Mouse (Mus musculus): ENCODE measurements around the gene Pax6.

Pax6 gene

DNA sequence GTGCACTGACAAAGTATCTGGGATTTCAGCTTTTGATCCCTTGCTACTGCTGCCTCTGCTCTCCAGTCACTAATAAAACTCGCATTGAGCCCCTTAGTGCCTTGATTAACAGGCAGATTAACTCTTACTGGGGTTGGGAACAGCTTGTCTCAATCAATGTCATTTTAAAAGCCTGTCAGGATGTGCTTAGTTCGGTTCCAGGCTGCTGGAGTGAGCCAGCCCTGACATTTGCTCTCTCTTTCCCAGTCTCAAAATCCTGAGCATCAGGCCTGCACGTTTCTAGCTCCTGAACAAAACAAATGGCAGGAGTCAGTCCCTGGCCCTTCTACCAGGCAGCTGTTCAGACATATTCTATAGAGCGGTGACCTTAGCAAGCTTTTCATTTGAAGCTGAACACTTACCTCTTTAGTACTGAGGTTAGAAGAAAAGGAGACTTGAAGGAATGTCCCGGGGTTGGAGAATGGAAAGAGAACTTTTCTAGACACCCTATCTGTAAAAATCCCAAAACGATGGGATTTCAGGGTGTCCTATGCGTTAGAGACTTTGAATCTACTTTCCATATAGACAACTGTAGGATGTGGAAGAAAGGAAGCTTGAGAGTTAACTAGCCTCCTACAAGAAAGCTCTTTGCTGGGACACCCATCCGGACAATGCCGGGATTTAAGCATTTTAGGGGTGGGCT lies 2.6 kb downstream of the Pax6 start:
- no peak for DNase-seq (ENCODE audit: low read depth, low spot score)

DNA sequence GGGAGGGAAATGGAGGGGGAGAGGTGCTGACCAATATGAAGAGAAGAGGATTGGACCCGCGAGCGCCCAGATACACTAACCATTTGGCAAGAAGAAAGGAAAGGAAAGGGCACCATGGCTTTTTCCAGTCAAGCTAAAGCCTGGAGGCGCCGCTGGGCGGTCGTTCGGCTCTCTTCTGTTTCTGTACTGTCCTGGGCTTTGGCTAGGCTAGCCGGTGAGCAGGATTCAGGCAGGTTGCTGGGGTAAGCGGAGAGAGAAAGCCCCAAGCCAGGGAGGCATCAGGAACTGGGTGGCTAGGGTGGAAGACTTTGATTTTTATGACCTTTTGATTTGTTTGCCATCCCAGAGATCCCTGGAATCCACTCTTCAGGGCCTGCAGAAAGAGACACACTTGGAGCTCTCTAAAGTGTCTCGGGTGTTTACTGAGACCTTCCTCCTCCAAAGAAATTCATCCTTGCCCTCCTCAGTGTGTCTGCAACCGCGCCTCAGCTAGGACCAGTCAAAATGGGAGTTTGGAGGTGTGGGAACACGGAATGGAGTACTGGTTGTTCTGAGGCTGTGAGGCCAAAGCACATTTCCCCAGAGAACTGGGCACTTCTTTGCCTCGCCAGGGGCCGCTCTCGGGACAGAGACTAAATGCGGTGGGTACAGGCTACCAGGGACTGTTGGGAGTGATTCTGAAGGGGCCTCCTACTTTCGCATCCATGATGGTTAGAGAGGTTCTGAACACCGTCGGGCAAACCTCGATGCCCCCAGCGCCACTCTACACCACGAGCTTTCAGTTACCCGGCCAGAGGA lies 3.3 kb downstream of the Pax6 start:
- no peak for DNase-seq (ENCODE audit: low read depth, low spot score)

DNA sequence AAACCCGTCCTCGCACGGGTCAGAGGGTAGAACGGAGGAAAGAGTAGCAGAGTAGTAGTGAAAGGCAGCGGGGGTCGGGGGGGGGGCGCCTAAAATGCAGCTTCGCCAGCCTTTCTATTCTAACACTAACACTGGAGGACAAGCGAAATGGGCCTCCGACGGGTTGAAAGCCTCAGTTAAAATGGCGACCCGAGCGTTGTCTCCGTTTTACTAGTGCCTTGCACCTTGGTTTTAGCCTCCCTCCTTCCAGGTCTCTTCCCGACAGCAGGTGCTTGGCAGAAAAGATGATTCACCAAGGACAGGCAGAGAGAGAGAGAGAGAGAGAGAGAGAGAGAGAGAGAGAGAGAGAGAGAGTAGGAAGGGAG lies 3.9 kb downstream of the Pax6 start:
- DNase-seq (ENCODE audit: low read depth, low spot score) = no peak

DNA sequence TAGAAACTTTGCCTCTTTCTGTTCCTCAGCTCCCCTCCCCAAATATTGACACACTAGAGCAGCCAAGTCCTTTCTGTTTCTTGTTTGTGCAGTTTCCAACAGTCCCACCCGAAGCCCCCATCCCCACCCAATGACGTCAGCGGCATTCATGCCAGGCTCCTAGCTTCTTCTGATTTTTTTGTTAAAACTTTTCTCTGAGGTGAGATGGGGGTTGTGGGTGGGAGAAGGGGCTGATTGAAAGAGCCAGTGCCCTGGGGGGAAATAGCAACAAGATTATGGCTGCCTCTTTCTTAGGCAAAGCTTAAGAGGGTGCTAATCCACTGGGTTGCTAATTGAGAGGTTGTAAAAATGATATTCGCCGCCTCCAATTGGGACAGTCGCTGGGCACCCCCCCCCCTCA lies 4.4 kb downstream of the Pax6 start:
- no peak for DNase-seq (ENCODE audit: low read depth, low spot score)

DNA sequence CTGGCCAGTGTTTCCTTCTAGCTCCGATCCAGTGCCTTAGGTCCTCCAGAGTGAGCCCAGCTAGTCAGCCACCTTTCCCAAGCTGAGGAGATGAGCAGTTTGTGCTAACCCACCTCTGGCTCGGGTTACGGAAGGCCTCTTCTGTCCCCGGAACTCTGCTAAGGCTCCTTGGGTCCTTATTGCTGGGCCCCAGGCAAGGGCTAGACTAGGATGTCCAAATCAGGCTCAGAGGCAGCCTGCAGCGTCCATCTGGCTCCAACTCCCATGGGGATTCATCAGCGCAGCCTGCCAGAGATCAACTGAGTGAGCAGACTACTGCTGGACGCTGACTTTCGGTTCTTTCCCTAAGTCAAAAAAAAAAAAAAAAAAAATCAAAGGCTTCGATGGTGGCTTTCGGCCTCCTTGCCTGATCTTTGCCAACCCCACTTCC lies 4.9 kb downstream of the Pax6 start:
- no peak for DNase-seq (ENCODE audit: low read depth, low spot score)

DNA sequence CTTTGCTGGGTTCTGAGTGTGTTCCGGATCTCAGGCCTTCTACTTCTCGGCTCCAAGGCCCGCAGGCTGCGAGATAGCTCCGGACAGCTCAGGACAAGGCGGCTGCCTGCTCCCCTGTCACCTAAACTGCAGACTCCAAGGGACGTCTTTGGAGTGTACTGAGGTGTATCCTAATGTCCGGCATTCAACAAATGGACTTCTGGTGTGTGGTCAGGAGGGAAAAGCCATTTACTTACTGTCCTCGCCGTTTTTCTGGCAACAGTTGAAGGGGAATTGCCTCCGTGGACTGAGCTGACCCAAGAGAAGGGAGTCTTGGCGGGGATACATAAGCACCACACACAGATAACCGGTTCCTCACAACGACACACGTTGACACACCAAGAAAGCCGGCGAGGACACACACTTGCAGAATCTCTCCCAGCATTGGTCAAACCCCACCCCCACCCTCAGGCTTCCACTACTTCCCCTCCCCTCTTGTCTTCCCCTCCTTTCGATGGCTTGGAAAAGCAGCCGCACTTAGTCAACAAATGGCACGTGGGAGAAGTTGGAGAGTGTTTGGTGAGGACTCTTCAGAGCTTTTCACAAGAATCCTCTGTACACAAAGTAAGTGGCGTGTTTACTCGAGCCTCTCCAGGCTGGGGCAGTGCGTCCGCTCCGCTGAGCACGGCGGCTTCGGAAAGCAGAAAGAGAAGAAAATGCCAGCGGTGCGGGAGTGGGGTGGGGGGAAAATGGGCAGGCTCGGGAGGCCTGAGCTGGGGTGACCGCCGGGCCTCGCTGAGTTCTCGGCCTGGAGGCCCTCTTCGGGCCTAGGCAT lies 5.6 kb downstream of the Pax6 start:
- DNase-seq (ENCODE audit: low read depth, low spot score) = no peak

DNA sequence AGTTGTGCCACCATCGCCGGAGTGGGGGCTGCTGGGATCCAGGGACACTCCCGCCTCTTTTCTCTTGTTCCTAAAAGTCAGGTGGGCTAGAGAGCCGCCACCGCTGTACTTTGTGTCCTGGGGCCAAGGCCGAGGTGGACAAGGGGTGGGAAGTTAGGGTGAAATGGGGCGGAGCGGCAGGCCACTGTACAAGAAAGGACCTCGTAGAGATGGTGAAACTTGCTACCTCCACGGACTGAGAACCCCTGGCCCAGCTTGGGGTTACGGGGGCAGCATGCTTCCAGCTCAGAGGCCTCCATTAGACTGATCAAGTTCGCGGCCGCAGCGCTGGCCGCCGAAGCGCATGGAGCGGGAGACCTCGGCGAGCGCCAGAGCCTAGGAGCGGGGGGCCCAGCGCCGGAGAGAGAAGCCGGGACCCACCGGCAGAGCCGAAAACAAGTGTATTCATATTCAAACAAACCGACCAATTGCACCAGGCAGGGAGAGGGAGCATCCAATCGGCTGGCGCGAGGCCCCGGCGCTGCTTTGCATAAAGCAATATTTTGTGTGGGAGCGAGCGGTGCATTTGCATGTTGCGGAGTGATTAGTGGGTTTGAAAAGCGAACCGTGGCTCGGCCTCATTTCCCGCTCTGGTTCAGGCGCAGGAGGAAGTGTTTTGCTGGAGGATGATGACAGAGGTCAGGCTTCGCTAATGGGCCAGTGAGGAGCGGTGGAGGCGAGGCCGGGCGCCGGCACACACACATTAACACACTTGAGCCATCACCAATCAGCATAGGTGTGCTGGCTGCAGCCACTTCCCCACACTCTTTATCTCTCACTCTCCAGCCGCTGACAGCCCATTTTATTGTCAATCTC lies 6.4 kb downstream of the Pax6 start:
- peak; percentile 90 for DNase-seq (ENCODE audit: low read depth, low spot score)

DNA sequence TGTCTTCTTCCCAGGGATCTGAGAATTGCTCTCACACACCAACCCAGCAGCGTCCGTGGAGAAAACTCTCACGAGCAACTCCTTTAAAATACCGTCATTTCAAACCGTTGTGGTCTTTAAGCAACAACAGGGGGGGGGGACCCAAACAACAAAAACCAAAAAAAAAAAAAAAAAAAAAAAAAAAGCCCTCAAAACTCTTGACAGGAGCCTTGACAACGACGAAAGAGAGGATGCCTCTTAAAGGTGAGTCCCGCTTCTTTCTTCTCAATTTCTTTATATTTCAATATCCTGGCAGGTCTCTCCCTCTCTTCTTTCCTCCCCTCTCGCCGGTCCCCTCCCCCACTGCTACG lies 7.0 kb downstream of the Pax6 start:
- no peak for DNase-seq (ENCODE audit: low read depth, low spot score)

DNA sequence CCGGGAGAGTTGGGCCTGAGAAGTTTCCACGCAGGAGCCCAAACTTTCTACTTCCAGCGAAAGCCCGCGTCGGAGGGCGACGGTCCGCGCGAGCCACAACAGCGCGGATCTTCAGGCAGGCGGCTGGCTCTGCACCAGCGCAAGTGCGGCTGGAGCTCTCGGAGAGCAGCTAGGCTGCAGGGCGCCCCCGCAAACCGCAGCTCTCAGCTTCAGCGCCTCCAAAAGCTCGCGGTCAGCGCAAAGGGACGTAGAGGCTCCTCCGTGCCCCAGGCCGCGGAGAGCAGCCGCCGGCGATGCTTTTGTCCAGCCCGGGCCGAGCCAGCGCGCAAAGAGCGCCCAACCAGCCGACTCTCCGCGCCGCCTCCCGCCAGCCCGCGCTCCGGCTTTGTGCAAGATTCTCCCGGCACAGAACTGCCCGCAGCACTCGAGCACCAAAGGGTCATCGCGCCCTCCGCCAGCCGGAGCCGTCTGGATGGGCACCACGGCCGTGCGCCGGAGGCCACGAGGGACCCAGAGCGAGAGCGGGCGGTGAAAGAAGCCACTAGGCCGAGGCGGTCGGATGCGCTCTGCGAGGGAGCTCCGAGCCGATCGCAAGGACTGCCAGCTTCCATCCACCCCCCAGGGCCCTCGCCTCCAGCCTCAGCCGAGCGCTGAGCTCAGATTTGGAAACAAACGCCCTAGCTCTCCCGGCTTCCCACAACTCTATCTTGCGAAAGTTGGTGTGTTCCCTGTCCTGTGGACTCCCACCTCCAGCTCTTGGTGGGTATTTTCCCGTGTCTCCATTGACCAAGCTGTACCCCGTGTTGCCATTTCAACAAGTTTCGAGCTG lies 7.6 kb downstream of the Pax6 start:
- DNase-seq (ENCODE audit: low read depth, low spot score) = no peak

DNA sequence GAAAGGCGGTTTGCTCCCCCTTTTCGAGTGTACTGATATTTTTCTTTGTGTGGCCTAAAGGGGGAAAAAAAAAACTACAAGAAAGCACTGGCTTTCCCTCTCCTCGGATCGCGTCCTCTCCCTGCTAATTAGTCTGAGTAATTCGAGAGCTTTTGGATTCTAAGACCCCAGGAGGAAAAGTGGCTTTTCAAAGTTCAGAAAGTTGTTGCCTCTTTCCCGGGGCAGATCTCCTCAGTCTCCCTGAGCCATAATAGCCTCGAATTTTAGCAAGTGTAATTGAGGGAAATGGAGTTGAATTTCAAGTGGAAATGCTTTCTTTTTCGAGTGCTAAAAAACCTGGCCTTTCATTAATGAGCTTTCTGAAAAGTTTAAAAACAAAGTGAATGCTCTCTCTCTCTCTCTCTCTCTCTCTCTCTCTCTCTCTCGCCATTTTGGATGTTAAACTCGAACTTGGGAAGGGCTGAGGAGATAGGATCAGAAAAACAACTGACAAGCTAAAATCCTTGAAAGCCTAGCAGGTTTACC lies 8.3 kb downstream of the Pax6 start:
- no peak for DNase-seq (ENCODE audit: low read depth, low spot score)

DNA sequence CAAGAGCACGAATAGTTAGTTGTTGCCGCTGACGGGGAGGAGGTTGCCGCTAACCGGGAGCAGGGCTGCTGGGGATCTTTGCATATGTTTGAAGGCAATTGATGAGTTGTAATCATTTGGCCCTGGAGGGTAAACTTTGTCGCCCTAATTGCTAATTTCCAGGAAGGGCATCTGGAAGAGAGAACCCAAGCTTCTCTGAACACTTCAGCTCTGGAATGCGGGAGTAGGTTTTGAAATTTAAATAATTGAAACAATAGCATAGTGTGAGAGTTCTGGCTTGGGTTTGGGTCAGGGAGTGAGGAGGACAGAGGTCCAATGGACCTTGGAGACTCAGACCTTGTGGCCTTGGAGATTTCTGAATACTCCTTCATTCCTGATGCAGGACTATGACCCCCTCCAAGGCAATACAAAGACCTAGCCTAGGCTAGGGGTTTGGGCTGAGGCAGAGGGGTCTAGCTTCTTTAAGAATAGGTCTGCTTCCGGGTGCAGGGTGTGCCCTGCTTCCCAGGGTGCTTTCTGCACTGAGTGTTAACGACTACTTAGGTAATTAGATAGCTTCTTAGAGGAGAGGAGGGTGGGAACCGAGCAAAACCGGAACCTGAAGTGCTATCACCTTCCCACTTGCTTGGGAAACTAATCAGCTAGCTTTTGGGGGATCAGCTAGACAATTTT lies 8.9 kb downstream of the Pax6 start:
- DNase-seq (ENCODE audit: low read depth, low spot score) = no peak

DNA sequence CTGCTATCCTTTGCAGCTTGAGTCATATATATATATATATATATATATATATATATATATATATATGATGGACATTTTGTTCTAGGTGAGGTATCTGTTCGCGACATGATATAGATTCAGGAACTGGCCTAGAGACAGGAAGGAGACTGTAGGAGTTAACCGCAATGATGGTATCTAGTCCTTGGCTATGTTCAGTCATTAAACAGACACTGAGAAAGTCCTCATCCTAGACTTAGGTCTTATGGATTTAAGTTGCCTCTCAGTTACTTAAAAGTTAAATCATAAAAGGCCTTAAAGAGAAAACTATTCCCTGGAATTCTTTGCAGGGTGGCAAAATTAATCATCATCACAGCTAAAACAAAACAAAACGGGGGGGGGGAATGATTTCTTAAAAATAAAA lies 9.6 kb downstream of the Pax6 start:
- DNase-seq (ENCODE audit: low read depth, low spot score) = no peak

DNA sequence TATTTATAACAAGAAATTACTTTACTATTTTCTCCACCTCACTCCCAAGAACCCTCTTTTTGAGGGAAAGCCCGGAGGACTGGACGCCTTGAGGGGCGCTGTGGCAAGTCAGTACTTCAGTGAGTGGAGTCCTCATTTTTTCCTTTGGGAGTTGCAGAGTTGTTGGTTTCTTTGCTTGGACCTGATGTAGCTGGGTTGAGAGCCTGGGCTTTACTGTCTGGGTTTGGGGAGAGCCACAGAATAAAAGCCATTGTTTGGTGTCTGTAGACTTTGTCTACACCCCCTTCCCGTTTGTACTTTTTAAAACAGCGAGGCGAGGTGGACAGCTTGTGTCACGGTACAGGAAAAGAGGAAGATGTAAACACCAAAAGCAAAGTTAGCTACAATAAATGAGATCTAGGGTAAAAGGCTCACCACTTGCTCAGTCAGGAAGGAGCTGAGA lies 10.2 kb downstream of the Pax6 start:
- no peak for DNase-seq (ENCODE audit: low read depth, low spot score)

DNA sequence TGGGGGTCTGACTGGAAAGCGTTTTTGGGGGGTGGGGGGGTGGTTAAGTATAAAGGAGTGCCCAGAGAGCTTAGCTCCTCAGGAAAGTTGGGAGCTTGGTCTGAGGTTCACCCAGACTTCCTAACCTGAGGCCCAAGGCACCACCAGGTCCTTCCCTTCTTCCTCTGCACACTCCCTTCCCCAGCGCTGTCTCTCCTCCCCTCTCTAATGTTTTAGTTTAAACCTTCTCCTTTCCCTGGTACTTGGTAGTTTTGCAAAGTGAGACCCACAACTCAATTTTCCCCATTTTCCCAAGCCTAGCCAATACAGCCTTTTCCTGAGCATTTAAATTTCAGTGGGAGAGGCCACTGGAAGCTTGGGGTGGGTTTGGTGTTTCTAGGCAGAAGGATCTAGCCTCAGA lies 10.6 kb downstream of the Pax6 start:
- DNase-seq (ENCODE audit: low read depth, low spot score) = no peak

DNA sequence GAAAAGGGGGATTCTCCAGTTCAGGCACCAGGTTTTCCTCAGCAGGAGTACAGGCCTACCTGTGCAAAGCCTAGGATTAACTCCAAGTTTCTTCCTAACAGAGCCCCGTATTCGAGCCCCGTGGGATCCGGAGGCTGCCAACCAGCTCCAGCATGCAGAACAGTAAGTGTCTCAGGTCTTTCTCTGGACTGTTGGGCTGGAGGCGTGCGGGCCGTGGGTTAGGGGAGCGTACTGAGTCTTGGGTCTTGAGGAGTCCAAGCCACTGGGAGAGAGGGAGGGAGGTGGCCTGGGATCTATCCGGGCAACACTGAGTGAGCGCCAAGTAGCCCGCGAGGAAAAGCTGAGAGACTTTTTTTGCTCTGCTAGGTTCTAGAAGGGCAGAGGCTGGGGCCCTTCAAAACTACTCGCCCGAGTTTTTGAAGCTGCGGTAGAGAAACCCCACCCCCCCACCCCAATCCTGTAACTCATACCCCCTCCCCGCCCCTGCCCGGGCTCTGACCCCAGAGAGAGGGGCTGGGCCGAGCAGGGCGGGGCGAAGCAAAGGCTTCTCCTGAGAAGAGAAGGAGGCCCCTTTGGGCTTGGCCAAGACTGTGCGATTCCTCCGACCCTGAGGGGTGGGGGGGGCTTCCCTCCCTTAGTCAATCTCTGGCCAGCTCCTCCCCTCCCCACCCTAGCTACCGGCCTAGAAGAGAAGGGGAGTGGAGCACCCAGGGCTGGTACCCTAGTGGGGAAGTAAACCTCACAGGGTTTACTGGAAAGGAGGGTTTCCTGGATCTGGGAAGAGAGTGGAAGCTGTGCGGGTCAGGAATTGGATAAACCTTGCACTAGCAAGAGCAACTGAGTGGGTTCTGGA lies 11.7 kb downstream of the Pax6 start:
- no peak for DNase-seq (ENCODE audit: low read depth, low spot score)

DNA sequence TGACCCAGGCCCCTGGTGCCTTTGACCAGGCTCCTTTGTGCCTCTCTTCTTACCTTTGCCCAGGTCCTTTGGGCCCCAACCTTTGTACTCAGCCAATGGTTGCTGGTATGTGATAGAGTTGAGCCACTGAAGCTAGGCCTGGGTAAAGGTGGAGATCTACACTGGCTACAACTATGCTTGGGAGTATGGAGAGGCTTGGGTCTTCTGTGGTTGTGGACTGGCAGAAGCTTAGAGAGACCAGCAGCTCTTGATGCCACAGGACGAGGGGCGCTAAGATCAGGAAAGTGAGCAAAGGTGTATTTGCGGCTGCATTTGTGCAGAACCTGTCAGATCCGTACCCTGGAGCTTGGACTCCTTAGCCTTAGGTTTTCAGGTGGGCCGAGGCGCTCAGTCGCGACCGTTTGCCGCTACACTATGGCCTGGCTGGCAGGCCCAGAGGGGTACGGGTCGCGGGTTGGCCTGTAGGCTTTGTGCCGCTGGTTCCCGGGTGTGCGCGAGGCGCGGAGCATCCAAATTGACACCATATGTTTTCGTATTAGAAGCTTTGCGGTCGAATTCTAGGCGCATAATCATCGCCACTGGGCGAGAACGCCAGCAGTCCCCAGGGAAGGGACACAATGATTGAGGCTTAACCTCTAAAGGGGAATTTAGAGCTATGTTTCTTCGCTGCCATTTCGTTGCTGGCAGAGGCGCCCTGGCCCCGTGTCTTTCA lies 12.5 kb downstream of the Pax6 start:
- DNase-seq (ENCODE audit: low read depth, low spot score) = no peak

DNA sequence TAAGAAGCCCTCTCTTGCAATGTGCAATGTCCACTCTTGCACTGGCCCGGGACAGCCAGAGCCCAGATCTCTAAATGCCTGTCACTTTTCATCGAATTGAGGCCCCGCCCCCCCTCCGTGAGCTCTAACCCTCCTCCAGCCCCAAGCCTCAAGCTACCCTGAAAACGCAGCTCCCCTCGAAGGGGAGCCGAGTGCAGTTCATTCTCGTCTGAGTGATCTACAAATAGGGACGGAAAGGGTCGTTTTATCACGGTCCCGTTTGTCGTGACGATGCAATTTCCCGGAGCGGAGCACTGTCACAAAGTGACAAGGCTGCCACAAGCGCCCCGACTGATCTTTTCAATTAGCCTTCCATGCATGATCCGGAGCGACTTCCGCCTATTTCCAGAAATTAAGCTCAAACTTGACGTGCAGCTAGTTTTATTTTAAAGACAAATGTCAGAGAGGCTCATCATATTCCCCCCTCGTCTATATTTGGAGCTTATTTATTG lies 13.4 kb downstream of the Pax6 start:
- DNase-seq (ENCODE audit: low read depth, low spot score) = no peak

Data from mesoderm, embryonic 11.5 days (tissue).